Mouse (Mus musculus) forebrain, embryonic 15.5 days (tissue): ENCODE measurements around the gene Itm2a. TPM values are rescaled to one million over a fixed set of nuclear protein-coding genes. Genes with fewer than 3 reads are reported as not detected.

Experiments used
- ATAC-seq: fragments of 200-750 bp; cut with Nextera tagmentation; replicated peaks from 2 replicates; pipeline ENCODE4 v1.8.0; 2017; ENCODE audit warnings: mild to moderate bottlenecking, moderate TSS enrichment, moderate library complexity
- H3K27ac ChIP-seq: fragments of 300-500 bp; sonication (generic); replicated peaks from 2 replicates; pipeline ENCODE4 v1.5.1; 2015; ENCODE audit warnings: mild to moderate bottlenecking, inconsistent platforms
- H3K27me3 ChIP-seq: fragments of 300-500 bp; sonication (generic); 2 replicates; pipeline ENCODE4 v1.6.1; 2015; ENCODE audit warnings: inconsistent platforms
- H3K36me3 ChIP-seq: fragments of 300-500 bp; sonication (generic); 2 replicates; pipeline ENCODE4 v1.6.1; 2015; ENCODE audit warnings: mild to moderate bottlenecking, inconsistent platforms
- H3K4me1 ChIP-seq: fragments of 300-500 bp; sonication (generic); 2 replicates; pipeline ENCODE4 v1.6.1; 2015; ENCODE audit warnings: inconsistent platforms
- H3K4me2 ChIP-seq: fragments of 300-500 bp; sonication (generic); replicated peaks from 2 replicates; pipeline ENCODE4 v1.6.1; 2015; ENCODE audit warnings: mild to moderate bottlenecking, inconsistent platforms
- H3K4me3 ChIP-seq: fragments of 300-500 bp; sonication (generic); 2 replicates; pipeline ENCODE4 v1.5.1; 2015; ENCODE audit warnings: mild to moderate bottlenecking, inconsistent platforms
- H3K9ac ChIP-seq: fragments of 300-500 bp; sonication (generic); replicated peaks from 2 replicates; pipeline ENCODE4 v1.6.1; 2015; ENCODE audit warnings: mild to moderate bottlenecking, inconsistent platforms
- H3K9me3 ChIP-seq: fragments of 300-500 bp; sonication (generic); 2 replicates; pipeline ENCODE4 v1.6.1; 2016; ENCODE audit warnings: inconsistent platforms
- WGBS: fragments of 180-500 bp; shearing (Covaris S2); methylation state at CpG from one replicate; pipeline ENCODE4 v1.1.7; 2015; ENCODE audit warnings: mixed read lengths; 5-methylcytosine and 5-hydroxymethylcytosine counted together
- polyA plus RNA-seq: library from polyadenylated mRNA; unstranded; fragments of >200 nt; fragmentation: Nextera tagmentation; extraction: Ambion mirVana; gene quantifications from 2 replicates; pipeline ENCODE4 v1.2.1, GENCODE M21; 2015

The Itm2a gene
- 112 and 116 TPM in 2 replicates for polyA plus RNA-seq

DNA sequence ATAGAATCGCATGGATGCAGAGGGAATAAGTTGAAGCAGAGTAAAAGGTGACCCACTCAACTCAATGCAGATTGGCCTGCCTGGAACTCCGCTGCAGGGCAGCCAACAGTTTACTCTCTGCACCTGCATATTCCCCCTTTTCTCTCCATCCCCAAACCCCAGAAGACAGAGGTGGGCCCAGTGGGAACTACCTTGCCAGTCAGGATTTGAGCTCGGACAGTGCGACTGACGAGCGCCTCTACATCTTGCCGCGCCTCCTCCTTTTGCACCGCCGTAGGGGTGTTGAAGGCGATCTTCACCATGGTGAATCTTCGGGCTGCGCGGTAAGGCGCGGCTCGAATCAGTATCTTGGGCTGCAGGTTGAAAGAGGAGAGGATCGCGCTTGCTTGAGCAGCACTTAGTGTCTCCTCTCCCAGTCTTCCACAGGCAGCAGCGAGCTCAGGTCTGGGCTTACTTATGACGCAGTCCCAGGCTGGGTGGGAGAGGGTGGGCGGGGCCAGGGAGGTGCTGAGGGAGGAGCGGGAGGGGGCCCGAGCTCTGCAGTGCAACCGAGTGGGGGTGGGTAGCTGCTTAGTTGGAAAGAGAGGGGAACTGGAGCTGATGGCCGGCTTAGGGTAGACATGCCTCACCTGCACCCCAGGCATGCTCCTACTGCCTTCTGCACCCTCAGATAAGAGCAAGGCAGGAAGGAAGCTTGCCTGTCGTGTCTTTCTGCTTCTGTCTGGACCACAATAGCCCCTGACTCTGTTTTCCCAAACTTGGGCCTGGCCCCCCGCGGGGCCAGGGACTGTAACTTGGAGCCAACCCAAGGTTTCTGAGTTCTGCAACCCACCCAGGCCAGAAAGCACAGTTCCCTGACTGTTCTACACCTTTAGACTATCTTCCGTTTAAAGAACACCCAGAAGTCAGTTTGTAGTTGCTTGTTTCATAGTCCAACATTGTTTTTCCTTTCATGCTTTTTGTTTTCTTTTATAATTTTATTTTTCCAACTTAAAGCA lies at the start of gene Itm2a:
Gene Itm2a (minus strand): TSS at position 462 of the 998 bp plus-strand sequence.
- peak within 1 kb of the TSS; percentile 53 for H3K4me3 ChIP-seq
- no peaks in the 10 kb centered on the region for H3K27me3 ChIP-seq
- 22% methylated on average over 29 of the region's 30 CpGs for WGBS
- peak within 1 kb of the TSS; percentile 49 for H3K9ac ChIP-seq
- H3K9me3 ChIP-seq = no peaks in the 10 kb centered on the region
- peak within 1 kb of the TSS; percentile 66 for H3K4me2 ChIP-seq
- H3K36me3 ChIP-seq = no peaks in the 10 kb centered on the region
- no peak within 1 kb of the TSS for H3K27ac ChIP-seq
- 0 out of 2 replicates have a peak, but pooled peaks cover 3% of the 10 kb centered on the region for H3K4me1 ChIP-seq
- ATAC-seq = peak; percentile 98

DNA sequence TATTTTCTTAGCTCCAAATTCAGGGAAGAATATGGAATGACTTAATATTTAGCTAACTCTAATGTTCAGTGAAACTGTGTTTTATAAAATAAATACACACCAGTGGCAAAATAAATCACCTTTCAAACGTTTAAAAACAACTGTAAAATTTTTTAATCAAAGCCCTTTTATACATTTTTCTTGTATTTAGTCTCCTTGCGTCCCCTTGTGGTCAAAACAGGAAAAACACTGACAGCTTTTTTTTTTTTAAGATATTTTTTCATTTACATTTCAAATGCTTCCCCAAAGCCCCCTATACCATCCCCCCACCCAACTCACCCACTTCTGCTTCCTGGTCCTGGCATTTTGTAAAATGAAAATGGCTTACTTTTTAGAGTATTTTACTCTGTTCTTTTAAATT lies 32.7 kb upstream of the Itm2a start:
- Histone ChIP-seq H3K9ac (no peak overlapping the region), H3K36me3 (no peaks in the 10 kb centered on the region), H3K4me3 (no peak overlapping the region), H3K9me3 (no peaks in the 10 kb centered on the region), H3K27me3 (no peaks in the 10 kb centered on the region), H3K4me1 (no peaks in the 10 kb centered on the region), H3K27ac (no peak overlapping the region), H3K4me2 (no peak overlapping the region)
- WGBS = 2% methylated on average over 2 of the region's 2 CpGs
- no peak for ATAC-seq

DNA sequence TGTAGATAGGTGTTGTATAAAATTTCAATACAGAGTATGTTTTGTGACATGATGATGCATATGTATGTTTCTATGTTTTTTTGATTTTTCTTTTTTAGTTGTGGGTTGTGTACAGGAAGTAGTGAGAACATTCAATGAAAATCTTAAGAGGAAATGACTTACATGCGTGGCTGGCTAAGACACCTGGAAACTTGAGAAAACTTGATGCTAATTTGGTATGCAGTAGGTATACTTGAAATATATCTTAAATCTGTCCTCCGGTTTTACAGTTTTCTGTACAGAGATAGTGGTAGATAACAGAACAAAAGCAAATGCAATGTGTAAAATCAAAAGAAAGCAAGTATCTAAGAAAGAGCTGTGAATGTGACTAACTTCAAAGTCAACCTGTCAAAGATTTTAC lies 18.1 kb upstream of the Itm2a start:
- H3K4me1 ChIP-seq = no peaks in the 10 kb centered on the region
- no peaks in the 10 kb centered on the region for H3K36me3 ChIP-seq
- H3K27ac ChIP-seq = no peak overlapping the region
- 87% methylated on average over 2 of the region's 2 CpGs for WGBS
- no peak overlapping the region for H3K4me3 ChIP-seq
- H3K4me2 ChIP-seq = no peak overlapping the region
- no peaks in the 10 kb centered on the region for H3K9me3 ChIP-seq
- H3K9ac ChIP-seq = no peak overlapping the region
- no peaks in the 10 kb centered on the region for H3K27me3 ChIP-seq
- no peak for ATAC-seq

DNA sequence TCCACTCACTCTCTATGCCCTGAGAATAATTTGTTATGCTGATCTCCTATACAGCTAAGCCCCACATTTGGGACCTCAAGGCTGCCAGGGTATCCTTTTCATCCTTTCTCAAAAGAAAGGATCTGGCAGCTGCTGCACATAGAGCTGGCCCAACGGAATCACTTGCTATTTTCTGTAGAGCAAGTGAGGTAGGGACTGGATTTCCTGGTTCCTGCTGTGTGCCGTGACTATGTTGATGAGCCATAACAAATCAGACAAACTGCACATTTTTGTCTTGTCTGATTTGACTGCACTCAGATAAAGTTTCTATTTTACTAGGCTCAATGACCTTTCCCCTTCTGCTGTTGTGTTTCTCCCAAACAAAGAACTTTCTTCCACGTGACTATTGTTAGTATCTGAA lies 14.2 kb upstream of the Itm2a start:
- ATAC-seq = no peak
- no peak overlapping the region for H3K27ac ChIP-seq
- no peak overlapping the region for H3K4me3 ChIP-seq
- no peaks in the 10 kb centered on the region for H3K36me3 ChIP-seq
- H3K9me3 ChIP-seq = no peaks in the 10 kb centered on the region
- H3K4me1 ChIP-seq = no peaks in the 10 kb centered on the region
- WGBS = 25% methylated on average over 3 of the region's 3 CpGs
- H3K27me3 ChIP-seq = no peaks in the 10 kb centered on the region
- H3K9ac ChIP-seq = no peak overlapping the region
- no peak overlapping the region for H3K4me2 ChIP-seq

DNA sequence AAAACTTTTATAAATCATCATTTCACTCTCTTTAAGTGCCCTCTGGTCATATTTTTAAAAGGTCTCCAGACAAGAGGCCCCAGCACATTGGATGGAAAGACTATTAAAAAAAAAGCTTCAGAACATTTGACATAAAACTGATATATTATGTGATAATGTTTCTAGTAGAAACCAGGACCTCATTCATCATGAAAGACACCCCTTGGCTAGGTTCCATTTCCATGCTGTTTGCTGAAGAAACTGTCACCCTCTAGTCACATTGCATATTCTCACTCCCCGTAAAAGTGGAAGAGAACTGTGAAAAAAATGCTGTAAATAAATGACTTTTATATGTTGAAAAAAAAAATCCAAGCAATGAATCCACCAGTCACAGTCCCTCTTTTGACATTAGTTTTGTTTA lies 12.8 kb upstream of the Itm2a start:
- Histone ChIP-seq H3K9me3 (no peaks in the 10 kb centered on the region), H3K9ac (no peak overlapping the region), H3K27me3 (no peaks in the 10 kb centered on the region), H3K36me3 (no peaks in the 10 kb centered on the region), H3K4me1 (no peaks in the 10 kb centered on the region), H3K27ac (no peak overlapping the region), H3K4me2 (no peak overlapping the region), H3K4me3 (no peak overlapping the region)
- ATAC-seq = no peak
- WGBS = 82% methylated on average over 1 of the region's 1 CpGs

DNA sequence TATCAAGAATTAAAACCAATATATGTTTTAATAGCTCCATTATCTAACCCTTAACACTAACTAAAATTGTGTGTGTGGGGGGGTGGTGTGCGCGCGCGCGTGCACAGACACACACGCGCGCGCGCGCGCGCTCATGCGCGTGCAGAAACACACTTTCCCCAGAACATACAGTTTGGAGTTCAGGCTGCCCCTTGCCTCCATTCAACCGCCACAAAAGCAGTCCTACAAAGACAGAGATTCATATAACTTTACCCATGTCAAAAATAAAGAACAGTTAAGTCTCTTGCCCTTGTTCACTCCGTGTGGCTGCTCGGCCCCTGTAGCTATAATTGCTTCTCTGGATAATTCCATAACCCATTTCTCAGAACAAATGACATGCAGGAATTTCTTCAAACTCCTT lies 695 bp downstream of the Itm2a start:
- ATAC-seq = peak; percentile 29; the same call in 1 of the 2 replicates
- H3K9ac ChIP-seq = peak overlapping the region; percentile 49

DNA sequence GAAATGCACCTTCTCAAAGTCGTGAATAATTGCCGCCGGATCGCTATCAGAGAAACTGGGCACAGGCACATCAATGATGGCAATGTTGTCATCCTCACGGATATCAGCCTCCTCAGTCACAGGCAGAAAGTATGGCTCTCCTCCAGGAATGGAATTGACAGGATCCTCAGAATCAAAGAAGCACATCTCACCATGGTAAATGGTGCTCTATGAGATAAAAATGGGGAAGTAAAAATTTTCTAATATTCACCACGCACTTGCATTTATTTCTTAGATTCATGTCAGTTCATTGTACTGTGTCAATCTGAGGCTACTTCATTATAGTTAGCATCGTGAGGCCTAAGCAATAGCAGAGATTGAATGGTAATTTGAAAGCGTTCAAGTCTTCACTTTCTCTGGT lies 4.1 kb downstream of the Itm2a start:
- Histone ChIP-seq H3K27me3 (no peaks in the 10 kb centered on the region), H3K27ac (no peak overlapping the region), H3K9ac (no peak overlapping the region), H3K4me2 (no peak overlapping the region), H3K4me3 (no peak overlapping the region), H3K9me3 (no peaks in the 10 kb centered on the region), H3K4me1 (0 out of 2 replicates have a peak, but pooled peaks cover 3% of the 10 kb centered on the region), H3K36me3 (no peaks in the 10 kb centered on the region)
- no peak for ATAC-seq
- WGBS = 74% methylated on average over 8 of the region's 8 CpGs

More for the DNA sequence above, 695 bp downstream of the Itm2a start:
- H3K4me3 ChIP-seq = peak overlapping the region; percentile 53
- 27% methylated on average over 18 of the region's 18 CpGs for WGBS
- 0 out of 2 replicates have a peak, but pooled peaks cover 3% of the 10 kb centered on the region for H3K4me1 ChIP-seq
- no peaks in the 10 kb centered on the region for H3K36me3 ChIP-seq
- no peak overlapping the region for H3K27ac ChIP-seq
- H3K9me3 ChIP-seq = no peaks in the 10 kb centered on the region
- H3K4me2 ChIP-seq = peak overlapping the region; percentile 66
- no peaks in the 10 kb centered on the region for H3K27me3 ChIP-seq

DNA sequence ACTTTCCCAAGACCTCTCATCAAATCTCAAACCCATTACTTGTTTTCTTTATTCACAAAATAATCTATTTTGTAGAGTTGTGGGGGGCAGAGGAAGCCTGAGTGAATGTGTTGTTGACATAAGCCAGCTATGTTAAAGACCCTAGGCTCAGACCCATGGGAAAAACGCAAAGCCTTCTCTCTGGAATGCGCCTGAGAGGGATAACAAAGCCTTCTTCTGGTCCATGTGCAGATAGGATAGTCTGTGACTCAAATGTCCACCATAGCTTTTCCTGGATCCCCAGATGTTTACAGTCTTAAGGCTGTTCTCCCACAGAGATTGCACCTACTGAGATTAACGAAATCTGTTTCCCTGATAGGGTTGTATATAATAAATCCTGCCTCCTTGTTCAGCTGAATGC lies 9.9 kb downstream of the Itm2a start:
- no peak overlapping the region for H3K4me3 ChIP-seq
- ATAC-seq = no peak
- no peaks in the 10 kb centered on the region for H3K36me3 ChIP-seq
- no peaks in the 10 kb centered on the region for H3K27me3 ChIP-seq
- no peaks in the 10 kb centered on the region for H3K9me3 ChIP-seq
- no peaks in the 10 kb centered on the region for H3K4me1 ChIP-seq
- no peak overlapping the region for H3K27ac ChIP-seq
- H3K9ac ChIP-seq = no peak overlapping the region
- no peak overlapping the region for H3K4me2 ChIP-seq
- WGBS = 55% methylated on average over 3 of the region's 3 CpGs

DNA sequence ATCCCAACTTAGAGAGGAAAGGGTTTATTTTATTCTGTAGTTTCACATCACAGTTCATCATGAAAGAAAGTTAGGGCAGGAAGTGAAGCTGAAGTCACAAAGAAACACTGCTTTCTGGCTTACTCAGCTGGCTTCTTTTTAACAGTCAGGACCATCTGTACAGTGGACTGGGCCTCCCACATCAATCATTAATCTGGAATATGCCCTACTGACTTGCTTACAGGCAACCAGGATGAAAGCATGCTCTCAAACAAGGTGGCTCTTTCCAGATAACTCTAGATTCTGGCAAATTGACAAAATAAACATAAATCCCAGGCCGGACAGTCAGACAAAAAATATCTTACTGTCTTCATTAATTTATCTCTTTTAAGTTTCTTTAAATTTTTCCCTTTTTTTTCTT lies 27.8 kb downstream of the Itm2a start:
- no peak for ATAC-seq
- H3K9me3 ChIP-seq = no peaks in the 10 kb centered on the region
- WGBS = 88% methylated on average over 1 of the region's 1 CpGs

More for the DNA sequence above, 27.8 kb downstream of the Itm2a start:
- no peak overlapping the region for H3K4me3 ChIP-seq
- H3K4me2 ChIP-seq = no peak overlapping the region
- no peaks in the 10 kb centered on the region for H3K4me1 ChIP-seq
- no peaks in the 10 kb centered on the region for H3K36me3 ChIP-seq
- no peak overlapping the region for H3K9ac ChIP-seq
- H3K27me3 ChIP-seq = no peaks in the 10 kb centered on the region
- no peak overlapping the region for H3K27ac ChIP-seq

Other genes with a start within 250 kb of the Itm2a start
- 0.15 and 0.22 TPM in 2 replicates for gene Gpr174, start 147.5 kb downstream of the Itm2a start, polyA plus RNA-seq